Mouse (Mus musculus) kidney, postnatal 4 days (tissue): ENCODE measurements around the gene Ercc6l2.

Experiments
- DNase-seq, 2 experiments: peaks; one replicate each; pipeline ENCODE4 v3.0.0; 2021; ENCODE audit warnings: mixed read lengths in 2 of 2

Ercc6l2 gene

DNA sequence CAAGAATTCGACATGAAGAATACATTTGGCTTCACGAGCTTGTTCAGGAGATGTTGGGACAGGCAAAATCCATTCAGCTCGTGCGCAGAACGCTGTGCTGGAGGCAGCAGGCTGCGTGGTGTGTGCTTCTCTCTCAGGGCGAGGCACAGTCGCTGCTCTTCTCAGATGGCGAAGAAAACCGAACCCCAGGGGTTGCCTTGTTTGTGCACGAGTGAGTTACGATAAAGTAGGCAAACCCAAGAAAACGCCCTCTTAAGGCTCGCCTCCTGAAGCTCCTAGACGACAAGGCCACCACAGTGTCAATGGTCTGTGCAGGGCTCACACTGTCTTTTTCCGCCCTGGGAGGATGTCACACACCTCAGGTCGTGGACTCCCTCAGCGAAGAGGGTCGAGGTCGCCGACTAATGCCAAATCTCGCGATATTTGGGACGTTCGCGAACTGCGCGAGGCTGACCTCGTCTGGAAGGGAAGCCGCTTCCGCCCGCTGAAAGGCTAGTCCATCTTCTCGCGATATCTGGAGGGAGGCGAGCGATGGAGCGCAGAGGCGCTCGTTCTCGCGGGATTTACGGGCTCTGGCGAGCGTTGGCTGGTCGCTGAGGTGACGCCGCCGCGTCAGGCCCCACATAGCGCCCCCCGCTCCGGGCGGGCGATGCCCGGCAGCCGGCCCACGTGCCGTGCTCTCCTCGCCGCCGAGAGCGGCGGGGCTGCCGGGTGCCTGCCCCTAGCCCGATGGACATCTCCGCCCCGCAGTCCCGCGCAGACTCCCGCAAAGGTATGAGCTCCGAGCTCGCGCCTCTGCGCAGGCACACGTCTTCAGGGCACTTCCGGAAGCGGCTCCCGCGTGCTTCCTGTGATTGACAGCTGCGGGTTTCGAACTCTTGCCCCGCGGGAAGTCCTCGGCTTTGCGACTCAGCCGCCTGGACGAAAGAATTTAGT is at the start of gene Ercc6l2:
TSS of gene Ercc6l2 (plus strand) at position 495 of the 936 bp plus-strand sequence.
- peak; percentile 99 for DNase-seq

DNA sequence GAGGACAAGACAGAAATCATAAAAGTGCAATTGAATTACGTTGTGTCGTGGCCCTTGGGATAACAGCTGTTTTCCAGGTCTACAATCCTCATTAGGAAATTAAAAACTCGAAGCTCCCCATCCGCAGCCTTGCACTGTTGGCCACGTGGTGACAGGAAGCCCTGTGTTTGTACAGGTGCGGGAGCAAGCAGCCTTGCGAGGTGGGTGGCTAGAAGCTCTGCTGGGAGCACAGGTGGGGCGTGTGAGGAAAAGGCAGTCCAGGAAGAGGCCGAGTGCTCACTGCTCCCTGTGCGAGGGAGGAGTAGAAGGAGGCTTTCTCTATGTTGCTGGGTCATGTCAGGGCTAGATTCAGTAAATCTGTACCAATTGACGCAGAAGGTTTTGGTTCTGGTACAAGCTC is 49.0 kb upstream of the Ercc6l2 start:
- peak; percentile 11 to 41 for DNase-seq

DNA sequence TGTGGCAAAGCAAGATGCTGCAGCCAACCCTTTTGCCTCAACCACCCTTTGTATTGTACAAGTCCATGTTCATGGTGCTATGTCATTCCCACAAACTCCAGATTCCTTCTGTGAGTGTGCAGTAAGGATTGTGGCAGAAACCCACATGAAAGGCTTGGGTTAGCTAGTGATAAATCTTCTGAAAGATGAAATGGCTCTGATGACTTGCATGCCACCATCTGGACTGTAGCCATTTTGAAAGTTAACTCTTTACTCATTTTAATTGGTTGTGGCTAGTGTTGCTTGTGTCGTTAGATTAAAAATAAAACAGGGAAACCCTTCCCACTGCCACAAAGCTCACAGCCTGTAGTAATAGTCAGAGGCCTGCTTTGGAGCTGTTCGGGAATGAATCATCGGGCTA is 44.0 kb upstream of the Ercc6l2 start:
- DNase-seq, result no peak

DNA sequence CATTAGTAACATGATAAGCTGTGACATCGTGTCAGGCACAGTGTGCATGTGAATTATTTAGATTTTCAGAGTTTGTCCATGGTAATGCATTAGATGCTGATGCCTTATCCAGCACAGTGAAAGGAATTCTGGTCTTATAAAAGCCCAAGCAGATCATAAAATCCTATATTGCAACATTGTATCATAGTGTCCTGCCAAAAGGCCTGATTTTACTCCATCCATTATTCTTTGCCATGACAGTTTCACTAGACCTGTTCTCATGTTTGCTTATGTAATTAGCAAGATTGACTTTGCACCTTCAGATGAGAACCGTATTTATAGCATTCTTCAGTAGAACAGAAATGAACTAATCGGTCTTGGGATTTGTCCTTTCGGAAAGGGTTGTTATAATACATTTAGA is 36.1 kb upstream of the Ercc6l2 start:
- DNase-seq, result no peak

DNA sequence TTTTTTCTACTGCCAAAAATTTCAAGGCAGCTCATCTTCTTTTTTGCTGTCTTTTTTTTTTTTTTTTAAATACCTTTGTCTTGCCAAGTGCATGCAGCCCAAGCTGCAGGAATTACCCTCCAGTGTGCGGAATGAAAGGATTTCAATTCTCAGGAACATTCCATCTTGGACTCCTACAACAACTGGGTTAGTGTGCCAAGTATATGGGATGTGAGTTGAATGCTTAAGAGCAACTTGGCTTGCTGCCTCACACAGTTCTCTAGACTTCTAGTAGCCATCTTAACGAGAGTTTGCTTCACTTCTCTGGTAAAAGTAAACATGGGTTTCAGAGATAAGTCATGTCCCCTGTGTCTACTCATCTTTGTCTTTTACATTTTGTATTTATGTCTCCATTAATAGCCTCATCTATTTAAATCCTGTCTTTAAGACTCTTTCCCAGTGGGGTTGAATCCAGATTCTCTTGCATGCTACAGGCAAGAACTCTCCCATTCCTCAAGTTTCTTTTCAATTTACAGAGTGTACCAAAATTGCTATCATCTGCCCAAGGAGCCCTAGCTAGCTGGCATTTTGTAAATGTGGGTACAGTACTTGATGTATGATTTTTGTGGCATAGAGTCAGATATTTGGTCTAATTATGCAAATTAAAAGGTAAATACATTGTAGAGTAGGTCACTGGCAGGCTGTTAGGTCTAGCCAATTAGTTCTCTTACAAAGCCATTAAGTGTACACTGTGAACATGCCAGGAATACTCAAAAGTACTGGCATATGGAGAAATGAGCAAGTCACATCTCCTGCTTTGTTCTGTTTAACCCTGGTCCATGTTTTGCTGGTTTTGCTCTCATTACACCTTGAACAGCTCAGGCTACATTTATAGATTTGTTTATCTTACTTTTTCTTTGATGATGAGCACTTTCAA is 35.4 kb upstream of the Ercc6l2 start:
- peak in 1 of 2 experiments; percentile 3 for DNase-seq

DNA sequence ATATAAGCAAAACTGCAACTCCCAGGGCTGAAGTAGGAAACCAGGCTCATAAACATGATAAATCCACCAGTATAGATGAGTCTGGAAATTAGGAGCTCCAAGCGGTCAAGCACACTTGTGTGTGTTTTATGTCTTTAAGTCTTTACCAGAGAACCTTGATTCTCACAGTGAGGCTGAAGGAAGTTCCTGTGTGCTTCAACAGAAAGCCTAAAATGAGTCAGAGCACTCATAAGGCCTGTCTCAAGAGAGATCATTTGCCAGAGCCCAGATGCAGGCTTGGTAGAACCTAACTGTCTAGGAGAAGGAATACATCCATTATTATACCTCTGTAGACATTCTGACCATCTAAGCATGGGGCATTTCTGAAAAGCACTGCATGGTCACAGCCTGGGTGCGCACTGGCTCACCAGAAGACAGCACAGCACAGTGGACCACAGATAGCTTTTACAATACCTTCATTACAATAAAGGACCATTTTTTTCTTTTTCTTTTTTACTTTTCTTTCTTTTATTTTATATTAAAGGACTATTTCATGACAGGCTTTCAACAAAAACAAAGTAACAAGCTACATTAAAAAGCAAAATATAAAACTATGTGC is 22.7 kb upstream of the Ercc6l2 start:
- DNase-seq, result no peak

DNA sequence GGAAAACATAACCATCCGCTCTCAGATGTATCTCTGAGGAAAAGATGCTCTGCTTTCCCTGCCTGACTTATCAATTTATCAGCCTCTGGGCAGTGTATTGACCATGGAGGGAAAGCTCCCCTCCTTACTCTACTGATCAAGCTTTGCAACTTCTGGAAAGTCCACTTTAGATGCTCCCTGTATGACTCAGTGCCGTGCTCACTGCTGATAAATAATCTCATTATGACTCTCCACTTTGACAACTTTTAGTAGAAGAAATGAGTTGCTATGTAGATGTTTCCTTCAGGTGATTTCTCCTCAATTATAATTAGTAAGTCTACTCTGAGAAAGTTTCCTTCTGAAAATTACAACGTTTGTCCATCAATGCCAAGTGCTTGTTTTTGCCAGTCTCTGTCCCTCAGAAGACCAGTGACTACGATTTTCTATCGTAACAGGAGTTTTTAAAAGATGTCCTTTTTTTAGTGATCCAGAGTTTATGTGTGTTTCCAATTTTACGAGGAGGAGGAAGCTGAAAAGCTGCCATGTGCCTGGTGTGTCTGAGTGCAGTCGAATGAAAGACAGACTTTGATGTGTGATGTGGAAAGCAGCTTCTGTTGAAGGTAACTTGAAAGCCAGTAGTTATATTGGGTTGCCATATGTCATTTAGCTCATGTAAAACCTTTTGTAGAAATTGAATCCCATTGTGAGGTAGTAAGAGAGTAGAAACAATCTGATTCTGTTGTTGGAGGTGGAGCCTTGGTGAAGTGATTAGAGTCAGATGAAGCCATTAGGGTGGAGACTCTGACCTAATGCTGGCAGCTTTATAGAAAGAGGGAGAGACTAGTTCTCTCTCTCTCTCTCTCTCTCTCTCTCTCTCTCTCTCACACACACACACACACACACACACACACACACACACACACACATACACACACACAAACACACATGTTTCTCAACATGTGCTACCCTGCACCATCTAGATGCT is 21.4 kb upstream of the Ercc6l2 start:
- DNase-seq, result no peak

DNA sequence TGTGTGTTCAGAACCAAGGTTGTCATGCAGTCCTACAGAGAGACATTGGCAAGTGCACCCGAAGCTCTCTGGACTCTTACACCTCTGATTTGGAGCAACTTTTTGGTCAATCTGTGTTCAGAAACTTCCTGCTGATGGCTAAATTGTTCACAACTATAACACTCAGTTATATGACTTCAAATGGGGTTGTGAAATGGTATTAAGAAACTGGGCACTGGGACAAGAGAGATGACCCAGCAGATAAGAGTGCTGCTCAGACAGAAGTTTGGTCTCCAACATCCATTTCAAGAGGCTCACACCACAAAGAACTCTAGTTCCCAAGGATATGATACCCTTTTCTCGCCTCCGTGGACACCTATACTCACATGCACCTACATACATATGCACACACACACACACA is 16.4 kb upstream of the Ercc6l2 start:
- DNase-seq, result no peak

DNA sequence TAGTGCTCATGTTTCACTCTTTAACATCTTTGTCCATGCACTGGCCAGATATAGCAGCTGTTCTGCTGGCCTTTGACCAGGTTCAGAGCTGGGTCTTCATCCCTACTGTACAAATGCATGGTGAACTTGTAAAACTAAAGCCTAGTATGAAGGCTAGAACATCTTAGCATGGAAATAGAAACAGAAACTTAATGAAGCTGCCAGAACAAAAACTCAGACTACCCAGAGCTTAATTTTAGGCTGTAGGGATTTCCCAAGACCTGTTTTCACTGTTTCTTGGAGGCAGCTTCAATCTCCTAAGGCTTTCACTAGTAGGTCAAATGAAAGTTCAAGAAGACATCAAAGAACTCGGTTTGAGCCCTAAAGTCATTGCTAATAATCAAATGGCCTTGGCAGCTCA is 15.1 kb upstream of the Ercc6l2 start:
- no peak for DNase-seq

DNA sequence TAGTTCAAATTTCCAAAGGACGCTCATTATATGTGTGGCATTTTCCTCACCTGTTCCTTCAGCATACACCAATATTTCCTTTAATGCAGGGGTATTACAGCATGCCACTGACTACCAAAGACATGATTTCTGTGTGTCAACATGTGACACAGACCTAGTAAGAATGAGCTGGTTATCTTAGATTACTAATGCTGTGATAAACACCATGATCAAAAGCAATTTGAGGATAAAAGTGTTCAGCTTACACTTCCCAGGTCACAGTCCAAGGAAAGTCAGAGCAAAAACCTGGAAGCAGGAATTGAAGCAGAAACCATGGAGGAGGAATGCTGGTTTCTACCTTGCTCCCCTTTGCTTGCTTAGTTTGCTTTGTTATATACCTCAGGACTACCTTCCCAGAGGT is 13.8 kb upstream of the Ercc6l2 start:
- no peak for DNase-seq

DNA sequence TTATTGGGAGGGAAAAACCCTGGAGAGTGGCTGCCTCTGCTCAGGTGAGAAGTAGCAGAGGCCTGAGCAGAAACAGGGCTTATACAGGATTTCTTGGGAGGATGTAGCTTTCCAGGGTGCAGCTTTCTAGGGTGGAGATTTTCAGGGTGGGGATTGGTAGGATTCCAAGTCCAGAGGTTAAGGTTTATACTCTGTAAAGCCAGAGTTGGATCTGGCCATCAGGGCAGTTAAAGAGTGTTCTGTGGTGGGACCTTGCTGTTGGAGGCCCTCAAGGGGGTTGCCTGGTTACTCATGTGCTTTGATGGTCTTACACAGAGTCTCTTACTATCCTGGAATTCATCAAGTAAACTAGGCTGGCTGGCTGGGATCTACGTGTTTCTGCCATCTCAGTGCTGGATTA is 7.8 kb upstream of the Ercc6l2 start:
- DNase-seq, result no peak

DNA sequence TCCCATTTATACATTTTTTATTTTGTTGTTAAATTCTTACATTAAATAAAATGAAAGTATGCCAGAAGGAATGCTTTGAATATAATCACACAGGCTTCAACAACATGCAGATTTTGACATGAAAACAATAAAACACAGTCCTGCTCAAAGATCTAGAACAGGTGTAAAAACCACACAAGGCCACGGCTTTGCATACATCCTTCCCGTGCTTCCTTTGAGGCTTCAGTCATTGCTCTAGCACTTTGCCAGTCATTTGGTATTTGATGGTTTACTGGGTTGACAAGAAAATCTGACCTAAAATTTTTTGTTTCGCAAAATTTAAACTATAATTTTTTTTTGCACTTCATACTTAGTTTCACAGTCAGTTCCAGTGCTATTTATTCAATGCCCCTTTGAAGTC is 7.1 kb upstream of the Ercc6l2 start:
- DNase-seq, result no peak

DNA sequence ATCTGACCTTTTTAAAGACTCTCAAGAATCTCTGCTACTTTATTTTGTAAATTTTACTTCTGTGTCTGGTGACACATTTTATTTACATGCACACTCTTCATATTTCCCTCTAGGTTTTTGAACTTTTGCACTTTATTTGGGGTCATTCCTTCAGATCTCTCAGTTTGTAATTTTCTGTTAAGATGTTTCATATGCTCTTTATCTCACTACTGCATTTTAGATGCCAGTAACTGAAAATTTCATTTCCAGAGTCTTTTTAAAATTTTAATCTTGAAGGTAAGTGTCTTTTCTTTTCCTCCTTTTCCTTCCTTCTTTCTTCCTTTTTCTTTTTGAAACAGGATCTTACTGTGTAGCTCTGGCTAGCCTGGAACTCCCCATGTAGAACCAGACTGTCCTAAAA is 3.6 kb upstream of the Ercc6l2 start:
- no peak for DNase-seq

DNA sequence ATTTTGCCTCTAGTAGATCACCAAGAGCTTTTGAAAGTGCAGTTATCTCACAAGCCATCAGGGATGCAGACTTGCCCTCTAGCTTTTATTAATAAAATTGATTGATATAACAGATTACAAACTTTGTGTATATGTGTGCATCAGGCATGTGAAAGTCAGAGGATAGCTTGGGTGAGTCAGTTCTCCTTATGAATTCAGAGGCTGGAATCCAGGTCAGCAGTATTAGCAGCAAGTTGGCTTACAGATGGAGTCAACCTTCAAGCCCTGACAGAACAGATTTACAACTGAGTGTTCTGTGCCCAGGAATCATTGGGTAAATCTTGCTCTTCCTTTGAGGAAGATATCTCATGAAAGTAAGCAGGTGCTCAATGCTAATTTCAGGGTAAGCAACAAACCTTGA is 891 bp downstream of the Ercc6l2 start:
- no peak for DNase-seq

DNA sequence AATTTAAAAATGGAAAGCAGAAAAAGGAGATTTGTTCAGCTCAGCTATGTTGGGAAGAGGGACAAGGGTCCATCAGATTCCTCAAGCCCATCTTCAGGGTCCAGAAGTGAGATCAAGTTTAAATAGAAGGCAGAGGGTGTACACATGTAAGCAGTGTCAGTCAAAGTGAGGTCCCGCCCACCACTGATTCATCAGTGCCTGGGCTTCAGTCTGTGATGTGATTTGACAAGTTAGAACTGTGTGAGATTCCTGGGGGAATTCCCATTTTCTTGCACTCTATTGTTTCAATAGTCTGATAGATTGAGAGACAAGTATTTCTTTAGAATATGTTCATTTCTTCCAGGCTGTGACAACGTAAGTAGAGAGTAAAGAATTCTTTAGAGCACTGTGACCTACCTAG is 30.7 kb downstream of the Ercc6l2 start:
- DNase-seq, result no peak

DNA sequence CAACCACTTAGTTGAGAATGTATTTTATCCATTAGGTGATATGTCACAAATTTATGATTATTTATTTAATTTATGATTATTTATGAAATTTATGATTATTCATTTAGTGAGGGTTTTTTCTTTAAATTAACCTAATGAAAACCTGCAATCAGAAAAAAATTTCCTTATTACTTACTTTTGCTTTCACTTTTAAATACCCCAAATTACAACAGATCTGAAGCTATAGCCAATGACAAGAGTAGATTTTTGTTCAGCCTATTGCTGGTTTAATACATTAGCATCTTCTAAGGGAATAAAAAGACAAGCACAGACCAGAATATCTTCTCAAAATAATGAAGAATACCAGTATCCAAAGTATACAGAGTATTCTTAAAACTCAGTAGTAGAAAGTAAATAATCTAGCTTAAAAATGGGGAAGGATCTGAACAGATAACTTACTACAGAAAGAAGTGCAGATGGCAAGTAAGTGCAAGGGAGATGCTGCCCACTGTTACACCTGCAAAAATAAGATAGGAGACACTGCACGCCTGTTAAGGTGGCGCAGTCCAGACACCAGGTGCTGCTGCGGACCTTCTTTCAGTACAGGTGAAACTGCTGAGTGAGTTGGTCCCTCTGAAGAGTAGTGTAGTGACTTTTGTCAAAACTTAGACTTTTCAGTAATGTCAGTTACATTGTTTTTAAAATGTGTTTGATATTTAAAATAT is 35.4 kb downstream of the Ercc6l2 start:
- DNase-seq, result no peak

DNA sequence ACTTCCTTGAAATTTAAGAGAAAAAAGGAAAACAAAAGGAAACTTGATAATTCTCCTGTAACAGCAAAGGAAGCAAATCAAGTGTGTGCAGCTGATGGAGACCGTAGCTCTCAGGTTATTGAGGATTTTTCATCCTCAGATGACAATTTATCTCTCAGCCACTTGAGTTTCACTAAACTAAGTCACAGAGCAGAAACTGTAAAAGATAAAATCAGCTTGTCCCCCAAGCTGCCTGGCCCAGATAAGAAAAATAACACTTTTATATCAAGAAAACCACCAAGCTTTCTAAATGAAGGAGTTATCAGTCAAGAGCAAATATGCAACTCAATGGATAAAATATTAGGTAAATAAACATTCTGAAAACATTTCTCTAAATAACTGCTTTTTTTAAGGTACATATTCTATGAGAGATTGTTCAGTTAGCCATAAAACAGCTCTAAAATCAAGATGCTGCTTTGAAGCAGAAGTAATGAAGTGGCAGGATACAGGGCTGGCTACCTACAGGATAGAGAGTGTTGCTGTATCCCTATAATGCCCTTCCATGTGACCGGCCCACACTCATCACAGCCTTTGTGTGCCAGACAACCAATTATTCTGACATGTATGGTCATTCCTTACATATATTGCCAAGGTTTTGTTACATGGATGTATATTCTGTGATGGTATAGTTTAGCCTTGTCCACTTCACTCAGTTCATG is 57.7 kb downstream of the Ercc6l2 start:
- DNase-seq, result no peak

DNA sequence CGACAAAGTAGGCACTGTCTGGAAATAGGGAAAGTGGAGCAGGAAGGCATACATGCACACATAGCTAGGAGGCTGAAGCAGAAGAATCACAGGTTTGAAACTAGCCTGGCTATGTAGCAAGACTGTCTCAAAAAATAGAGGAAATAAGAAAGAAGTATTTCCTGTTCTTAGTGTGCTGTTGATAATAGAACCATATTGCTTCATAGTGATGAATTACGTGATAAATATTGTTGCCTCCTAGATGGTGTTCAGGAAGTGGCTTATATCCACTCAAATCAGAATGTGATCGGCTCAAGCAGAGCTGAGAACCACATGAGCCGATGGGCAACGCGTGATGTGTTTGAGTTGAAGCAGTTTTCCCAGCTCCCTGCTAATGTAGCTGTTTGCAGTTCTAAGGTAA is 62.1 kb downstream of the Ercc6l2 start:
- DNase-seq, result no peak

DNA sequence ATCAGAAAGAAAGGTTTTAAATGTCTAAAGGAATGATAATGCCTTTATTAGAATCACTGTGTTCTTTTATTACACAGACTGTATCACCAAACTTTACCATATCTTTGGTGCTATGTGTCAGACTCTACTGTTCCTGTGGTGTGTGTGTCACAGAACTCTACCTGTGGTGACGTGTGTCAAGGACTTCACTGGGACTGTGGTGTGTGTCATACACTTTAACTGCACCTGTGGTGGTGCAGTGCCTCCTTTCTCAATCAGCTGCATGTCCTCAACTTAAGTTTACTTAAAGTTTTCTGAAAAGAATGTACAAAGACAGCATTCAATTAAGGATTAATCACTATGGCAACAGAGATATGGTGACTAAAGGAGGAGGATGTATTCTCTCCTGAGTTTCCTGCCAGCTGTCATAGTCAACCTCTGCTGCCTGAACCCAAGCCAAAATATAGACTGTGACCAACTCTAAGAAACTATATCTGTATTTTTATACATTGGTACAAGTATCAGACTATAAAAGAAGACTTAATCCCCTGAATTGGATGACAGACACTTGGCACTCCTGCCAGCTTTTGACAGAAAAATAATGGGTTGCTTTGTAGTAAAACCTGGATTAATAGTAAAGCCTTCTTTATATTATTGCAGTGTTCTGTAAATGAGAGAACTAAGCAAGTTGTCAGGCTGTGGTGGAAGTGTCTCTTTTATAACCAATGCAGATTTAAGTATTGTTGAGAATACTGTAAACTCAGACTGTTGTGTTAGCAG is 64.2 kb downstream of the Ercc6l2 start:
- DNase-seq, result no peak

DNA sequence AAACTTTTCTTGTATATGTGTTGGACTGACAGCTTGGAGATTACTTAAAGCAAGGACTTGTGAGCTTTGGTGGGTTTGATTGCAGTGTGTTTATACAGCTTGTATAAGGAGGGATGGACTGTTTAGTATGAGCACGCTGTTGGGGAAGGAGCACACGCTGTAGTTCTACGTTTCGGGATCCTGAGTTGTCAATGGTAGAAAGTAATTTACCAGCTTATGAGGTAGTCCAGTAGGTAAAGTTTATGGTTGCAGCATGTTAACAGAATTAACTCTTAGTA is 64.8 kb downstream of the Ercc6l2 start:
- DNase-seq, result no peak
